Mouse (Mus musculus) layer of hippocampus, postnatal 36 days (tissue): ENCODE measurements around the gene Lingo3. TPM values are rescaled to one million over a fixed set of nuclear protein-coding genes. Genes with fewer than 3 reads are reported as not detected.
"Not testable (repeated sequence)": the region's sequence is repeated elsewhere in the genome, so short reads cannot be mapped to it uniquely, and the experiment has no call there.

Experiments
- DNase-seq, 2 experiments: peaks; one replicate each; pipeline ENCODE4 v3.0.0; 2022
- total RNA-seq, 2 experiments: library from RNA; stranded (reverse); gene quantifications; 2 replicates each; pipeline ENCODE4 v1.2.3; 2021

The Lingo3 gene
- total RNA-seq, 2 experiments from 2014 or later: 40.1 to 47.7 TPM

GRCm38 (mm10) chr10:80819406-80819805 lies 24.4 kb downstream of the Lingo3 start:
- DNase-seq: no peak

- DNase-seq: no peak
These were observed 25.1 kb downstream of the Lingo3 start for GRCm38 (mm10) chr10:80818599-80819281.

DNA sequence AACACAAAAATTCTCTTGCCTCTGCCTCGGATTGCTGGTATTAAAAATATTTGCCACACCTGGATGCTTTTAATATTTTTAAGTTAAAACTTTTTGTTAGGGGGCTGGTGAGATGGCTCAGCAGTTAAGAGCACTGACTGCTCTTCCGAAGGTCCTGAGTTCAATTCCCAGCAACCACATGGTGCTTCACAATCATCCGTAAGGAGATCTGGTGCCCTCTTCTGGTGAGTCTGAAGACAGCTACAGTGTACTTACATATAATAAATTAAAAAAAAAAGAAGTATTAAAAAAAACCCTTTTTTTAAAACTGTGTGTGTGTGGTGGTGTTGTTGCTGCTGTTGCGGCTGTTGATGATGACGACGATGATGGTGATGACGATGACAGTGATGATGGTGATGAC lies 25.9 kb downstream of the Lingo3 start:
- not testable (repeated sequence) for DNase-seq

GRCm38 (mm10) chr10:80817164-80817563 lies 26.7 kb downstream of the Lingo3 start:
- DNase-seq: no peak

DNA sequence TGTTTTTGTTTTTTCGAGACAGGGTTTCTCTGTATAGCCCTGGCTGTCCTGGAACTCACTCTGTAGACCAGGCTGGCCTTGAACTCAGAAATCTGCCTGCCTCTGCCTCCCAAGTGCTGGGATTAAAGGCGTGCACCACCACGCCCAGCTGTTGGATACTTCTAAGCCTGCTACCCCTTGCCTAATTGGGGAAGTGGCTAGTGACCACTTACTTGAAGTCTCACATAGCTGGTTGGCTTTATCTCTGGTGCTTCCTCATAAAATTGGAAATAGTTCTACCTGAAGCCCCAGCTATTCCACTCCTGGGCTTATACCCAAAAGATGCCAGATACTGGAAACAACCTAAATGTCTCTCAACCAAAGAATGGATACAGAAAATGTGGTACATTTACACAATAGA lies 27.5 kb downstream of the Lingo3 start:
- DNase-seq: not testable (repeated sequence)

DNA sequence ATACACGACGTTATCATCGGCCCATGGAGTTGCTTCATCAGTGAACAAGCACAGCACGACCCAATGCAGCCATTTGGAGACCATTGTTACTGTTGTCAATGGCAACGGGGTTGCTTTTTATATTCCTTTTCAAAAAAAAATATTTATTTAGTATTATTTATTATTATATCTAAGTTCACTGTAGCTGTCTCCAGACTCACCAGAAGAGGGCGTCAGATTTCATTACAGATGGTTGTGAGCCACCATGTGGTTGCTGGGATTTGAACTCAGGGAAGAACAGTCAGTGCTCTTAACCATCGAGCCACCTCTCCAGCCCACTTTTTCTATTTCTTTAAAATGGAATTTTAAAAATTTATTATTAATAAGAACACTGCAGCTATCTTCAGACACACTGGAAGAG lies 29.0 kb downstream of the Lingo3 start:
- no peak for DNase-seq

DNA sequence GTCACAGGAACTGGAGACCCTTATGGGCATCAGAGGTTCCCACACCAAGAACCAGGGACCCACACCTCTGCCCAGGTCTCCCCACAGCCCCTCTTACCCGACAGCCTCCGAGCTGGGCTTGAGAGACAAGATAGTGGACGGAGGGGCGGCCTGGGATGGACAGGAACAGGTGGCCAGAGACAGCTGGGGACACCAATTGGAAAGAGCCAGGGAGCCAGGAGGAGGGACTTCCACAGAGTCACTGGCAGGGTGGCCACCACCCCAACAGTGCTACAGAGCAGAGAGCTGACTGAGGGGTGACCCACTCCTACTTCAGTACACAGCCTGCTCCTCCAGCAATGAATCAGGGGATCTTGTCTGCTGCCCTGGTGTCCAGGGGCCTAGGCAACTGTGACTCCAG lies 30.5 kb downstream of the Lingo3 start, which contains the start of gene Jsrp1:
Gene Jsrp1, minus strand, starts transcription at position 133 of the 400 bp plus-strand sequence.
- DNase-seq: no peak

GRCm38 (mm10) chr10:80812391-80813041 lies 31.3 kb downstream of the Lingo3 start:
- DNase-seq: no peak

GRCm38 (mm10) chr10:80810084-80810483 lies 33.8 kb downstream of the Lingo3 start:
- DNase-seq: no peak

GRCm38 (mm10) chr10:80808985-80809632 lies 34.7 kb downstream of the Lingo3 start:
- DNase-seq: peak in 1 of 2 experiments; percentile 21

GRCm38 (mm10) chr10:80808099-80808984 lies 35.5 kb downstream of the Lingo3 start:
- DNase-seq: peak in 1 of 2 experiments; percentile 34

DNA sequence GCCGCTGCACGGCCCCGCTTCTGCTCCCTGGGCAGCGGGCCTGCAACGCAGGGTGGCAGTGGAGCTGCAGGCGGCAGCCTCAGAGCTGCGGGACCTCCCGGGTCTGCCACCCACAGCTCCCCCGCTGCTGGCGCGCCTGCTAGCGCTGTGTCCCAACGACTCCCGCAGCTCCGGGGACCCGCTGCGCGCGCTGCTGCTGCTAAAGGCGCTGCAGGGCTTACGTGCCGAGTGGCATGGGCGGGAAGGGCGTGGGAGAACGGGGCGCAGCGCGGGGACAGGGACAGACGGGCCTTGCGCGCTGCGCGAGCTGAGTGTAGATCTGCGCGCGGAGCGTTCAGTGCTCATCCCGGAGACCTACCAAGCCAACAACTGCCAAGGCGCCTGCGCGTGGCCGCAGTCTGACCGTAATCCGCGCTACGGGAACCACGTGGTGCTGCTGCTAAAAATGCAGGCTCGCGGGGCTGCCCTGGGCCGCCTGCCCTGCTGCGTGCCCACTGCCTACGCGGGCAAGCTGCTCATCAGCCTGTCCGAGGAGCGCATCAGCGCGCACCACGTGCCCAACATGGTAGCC lies 36.7 kb downstream of the Lingo3 start:
- peak; percentile 87 to 89 for DNase-seq

- DNase-seq: no peak
These were observed 37.3 kb downstream of the Lingo3 start for GRCm38 (mm10) chr10:80806341-80807056.

GRCm38 (mm10) chr10:80805925-80806324 lies 37.9 kb downstream of the Lingo3 start:
- DNase-seq: peak; percentile 73 to 75

- no peak for DNase-seq
These were observed 38.5 kb downstream of the Lingo3 start for GRCm38 (mm10) chr10:80805322-80805721.

DNA sequence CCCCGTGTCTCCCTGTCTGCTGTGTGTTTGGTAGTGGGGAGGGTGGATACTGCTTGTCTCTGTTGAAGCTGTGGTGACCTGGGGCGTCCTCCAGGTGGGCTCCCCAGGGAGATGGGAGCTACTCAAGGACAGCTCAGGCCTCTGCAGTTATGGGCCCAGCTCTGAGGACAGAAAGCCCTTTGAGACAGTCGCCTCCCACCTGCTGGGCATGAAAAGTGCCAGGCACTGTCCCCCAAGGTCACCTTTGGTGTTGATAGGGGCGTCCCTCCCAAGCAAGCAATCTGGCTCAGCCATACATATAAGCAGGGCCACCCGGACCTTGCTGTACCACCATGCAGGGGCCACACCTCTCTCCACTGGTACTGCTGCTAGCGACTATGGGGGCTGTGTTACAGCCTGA lies 38.9 kb downstream of the Lingo3 start, which contains the start of gene Amh:
Gene Amh, plus strand, starts transcription at position 328 of the 400 bp plus-strand sequence.
- no peak for DNase-seq

- no peak for DNase-seq
These were observed 39.5 kb downstream of the Lingo3 start for GRCm38 (mm10) chr10:80804340-80804739.

DNA sequence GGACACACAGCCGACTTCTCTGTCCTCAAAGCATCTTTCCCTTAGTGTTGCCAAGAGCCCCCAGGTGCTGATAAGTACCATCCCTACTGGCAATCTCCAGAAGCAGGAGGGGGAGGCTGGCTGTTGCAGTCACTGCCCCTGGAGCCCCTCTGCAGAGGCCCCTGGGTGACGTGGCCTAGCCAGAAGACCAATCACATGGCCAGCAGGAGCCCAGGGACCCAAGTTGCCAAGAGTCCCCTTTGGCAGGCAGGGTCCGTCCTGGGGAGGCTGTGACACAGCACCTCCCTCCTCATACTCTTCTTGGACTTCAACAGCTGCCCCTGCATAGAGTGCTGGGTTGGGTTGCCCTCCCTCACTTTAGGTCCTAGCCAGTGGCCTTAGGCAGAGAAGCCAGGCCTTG lies 40.8 kb downstream of the Lingo3 start:
- no peak for DNase-seq

DNA sequence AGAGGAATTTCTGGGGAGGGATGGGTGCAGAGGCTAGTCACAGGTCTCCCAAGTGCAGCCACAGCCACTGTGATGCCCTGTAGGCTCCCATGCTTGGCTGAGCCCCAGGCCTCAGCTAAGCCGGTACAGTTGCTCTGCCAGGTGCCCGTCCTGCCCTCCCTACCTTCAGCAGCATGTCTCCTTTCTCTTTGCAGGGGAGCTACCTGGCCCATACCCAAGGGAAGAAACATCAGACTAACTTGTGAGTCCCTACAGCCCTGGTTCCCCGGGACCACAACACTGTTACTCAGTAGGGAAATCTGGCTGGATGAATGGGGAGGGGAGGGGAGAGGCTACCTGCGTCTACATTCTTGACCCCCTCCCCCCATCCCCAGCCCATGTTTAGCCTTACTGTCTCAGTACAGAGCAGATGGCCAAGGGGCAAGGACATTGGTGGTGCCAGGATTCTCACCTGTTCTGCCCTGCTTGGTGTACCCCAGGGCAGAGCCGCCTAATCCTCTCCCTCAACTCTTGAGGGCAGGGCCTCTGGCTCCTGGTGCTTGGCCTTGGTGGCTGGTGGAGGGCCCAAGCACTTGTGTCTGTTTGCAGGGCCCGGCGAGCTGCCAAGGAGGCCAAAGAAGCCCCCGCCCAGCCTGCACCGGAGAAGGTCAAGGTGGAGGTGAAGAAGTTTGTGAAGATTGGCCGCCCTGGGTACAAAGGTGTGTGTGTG lies 41.5 kb downstream of the Lingo3 start:
- DNase-seq: no peak

- no peak for DNase-seq
These were observed 44.7 kb downstream of the Lingo3 start for GRCm38 (mm10) chr10:80799070-80799566.
